Comparison of ENCODE assay signal across 10 mouse cellular contexts in genomic region chr19:16328074-16328850, GRCm38 (mm10).
A peak's percentile ranks its signal among the peaks of the same experiment; 100 is the strongest.
DNase-seq lines count a peak whose midpoint lies in the region; ATAC-seq lines count a peak whose summit lies in the region.
"Had no signal": no experiment of that assay in that cellular context is flagged by ENCODE, and none has a peak within 500 bp of the region (broad histone marks: within the 10 kb centered on the region; RNA-seq: fewer than 3 reads in every experiment).

No protein-coding gene starts in this region.

- ATAC-seq in frontal cortex, adult (ENCODE audit: low TSS enrichment) = peak; percentile 39
- 0 out of 2 replicates have a peak, but pooled peaks have one; percentile 41 for ATAC-seq in hindbrain, embryonic 15.5 days (ENCODE audit: low FRiP score, low read depth)

- no peaks in the 10 kb centered on the region for H3K27me3 ChIP-seq in hindbrain, embryonic 15.5 days
- H3K27me3 ChIP-seq: embryonic facial prominence, embryonic 15.5 days; megakaryocyte, embryonic 14.5 days had no signal

- no peaks in the 10 kb centered on the region for H3K36me3 ChIP-seq in hindbrain, embryonic 15.5 days
- H3K36me3 ChIP-seq: embryonic facial prominence, embryonic 15.5 days had no signal

- H3K4me1 ChIP-seq in hindbrain, embryonic 15.5 days (replicated peaks) = peaks cover 38% of the 10 kb centered on the region

- H3K4me3 ChIP-seq in hindbrain, embryonic 15.5 days = no peak overlapping the region
- H3K4me3 ChIP-seq: embryonic facial prominence, embryonic 15.5 days; megakaryocyte, embryonic 14.5 days had no signal

- H3K27ac ChIP-seq in hindbrain, embryonic 15.5 days (replicated peaks) = peak overlapping the region; percentile 1; the same call in 1 of the 2 replicates
- H3K27ac ChIP-seq: embryonic facial prominence, embryonic 15.5 days had no signal

- H3K9me3 ChIP-seq in hindbrain, embryonic 15.5 days = no peaks in the 10 kb centered on the region
- H3K9me3 ChIP-seq: embryonic facial prominence, embryonic 15.5 days; megakaryocyte, embryonic 14.5 days had no signal

- H3K4me2 ChIP-seq in hindbrain, embryonic 15.5 days = peak overlapping the region; percentile 7; the same call in 1 of the 2 replicates
- H3K4me2 ChIP-seq: embryonic facial prominence, embryonic 15.5 days had no signal

- WGBS in hindbrain, embryonic 15.5 days = 30% methylated on average over 7 of the region's 7 CpGs

- no peak for DNase-seq in frontal cortex, postnatal 25 days (ENCODE audit: low spot score in 2 of 2)
- DNase-seq in NIH3T3 (ENCODE audit: low read depth) = peak; percentile 71
- DNase-seq in cerebellum, postnatal 25 days = peak; percentile 87 to 93
- DNase-seq in left cerebral cortex, postnatal 10 days (ENCODE audit: extremely low spot score in 1 of 2, low spot score in 2 of 2) = peak; percentile 48 to 65
- DNase-seq in natural killer cell, adult 2 months (ENCODE audit: low spot score in 2 of 2) = peak; percentile 30 to 54
- peak; percentile 25 for DNase-seq in thymus, postnatal 25 days

- no peak overlapping the region for H3K9ac ChIP-seq in hindbrain, embryonic 15.5 days
- H3K9ac ChIP-seq: embryonic facial prominence, embryonic 15.5 days had no signal

- intact Hi-C loops in left cerebral cortex, postnatal 10 days (cut with DNase I) = no loop called here

Comparison
In these comparisons a context has a peak if more than half of its experiments do, and no peak if none do; other contexts are left out.
1. DNase-seq: peak in NIH3T3 (single experiment), cerebellum, postnatal 25 days (2 of 2), left cerebral cortex, postnatal 10 days (2 of 2), natural killer cell, adult 2 months (2 of 2) and thymus, postnatal 25 days (single experiment); none in frontal cortex, postnatal 25 days (0 of 2).